Mouse (Mus musculus) c-Kit-positive CD71-positive TER-119-negative erythroid progenitor cells, embryonic 14.5 days (primary cell): ENCODE results near the gene Gm11168.
A peak's percentile ranks its signal among the peaks of the same experiment; 100 is the strongest.
"Not testable (repeated sequence)": the region's sequence is repeated elsewhere in the genome, so short reads cannot be mapped to it uniquely, and the experiment has no call there.

Experiments used
- DNase-seq: peaks from one replicate; pipeline ENCODE4 v3.0.0-alpha.2; 2013; ENCODE audit warnings: low read depth

The Gm11168 gene

DNA sequence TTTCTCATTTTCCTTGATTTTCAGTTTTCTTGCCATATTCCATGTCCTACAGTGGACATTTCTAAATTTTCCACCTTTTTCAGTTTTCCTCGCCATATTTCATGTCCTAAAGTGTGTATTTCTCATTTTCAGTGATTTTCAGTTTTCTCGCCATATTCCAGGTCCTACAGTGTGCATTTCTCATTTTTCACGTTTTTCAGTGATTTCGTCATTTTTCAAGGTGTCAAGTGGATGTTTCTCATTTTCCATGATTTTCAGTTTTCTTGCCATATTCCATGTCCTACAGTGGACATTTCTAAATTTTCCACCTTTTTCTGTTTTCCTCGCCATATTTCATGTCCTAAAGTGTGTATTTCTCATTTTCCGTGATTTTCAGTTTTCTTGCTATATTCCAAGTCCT lies 22.5 kb downstream of the Gm11168 start:
- DNase-seq, result not testable (repeated sequence)

DNA sequence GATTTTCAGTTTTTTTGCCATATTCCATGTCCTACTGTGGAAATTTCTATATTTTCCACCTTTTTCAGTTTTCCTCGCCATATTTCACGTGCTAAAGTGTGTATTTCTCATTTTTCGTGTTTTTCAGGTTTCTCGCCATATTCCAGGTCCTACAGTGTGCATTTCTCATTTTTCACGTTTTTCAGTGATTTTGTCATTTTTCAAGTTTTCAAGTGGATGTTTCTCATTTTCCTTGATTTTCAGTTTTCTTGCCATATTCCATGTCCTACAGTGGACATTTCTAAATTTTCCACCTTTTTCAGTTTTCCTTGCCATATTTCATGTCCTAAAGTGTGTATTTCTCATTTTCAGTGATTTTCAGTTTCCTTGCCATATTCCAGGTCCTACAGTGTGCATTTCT lies 23.0 kb downstream of the Gm11168 start:
- DNase-seq, result not testable (repeated sequence)

DNA sequence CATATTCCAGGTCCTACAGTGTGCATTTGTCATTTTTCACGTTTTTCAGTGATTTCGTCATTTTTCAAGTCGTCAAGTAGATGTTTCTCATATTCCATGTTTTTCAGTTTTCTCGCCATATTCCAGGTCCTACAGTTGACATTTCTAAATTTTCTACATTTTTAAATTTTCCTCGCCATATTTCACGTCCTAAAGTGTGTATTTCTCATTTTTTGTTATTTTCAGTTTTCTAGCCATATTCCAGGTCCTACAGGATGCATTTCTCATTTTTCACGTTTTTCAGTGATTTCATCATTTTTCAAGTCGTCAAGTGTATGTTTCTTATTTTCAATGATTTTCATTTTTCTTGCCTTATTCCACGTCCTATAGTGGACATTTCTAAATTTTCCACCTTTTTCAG lies 23.6 kb downstream of the Gm11168 start:
- not testable (repeated sequence) for DNase-seq

DNA sequence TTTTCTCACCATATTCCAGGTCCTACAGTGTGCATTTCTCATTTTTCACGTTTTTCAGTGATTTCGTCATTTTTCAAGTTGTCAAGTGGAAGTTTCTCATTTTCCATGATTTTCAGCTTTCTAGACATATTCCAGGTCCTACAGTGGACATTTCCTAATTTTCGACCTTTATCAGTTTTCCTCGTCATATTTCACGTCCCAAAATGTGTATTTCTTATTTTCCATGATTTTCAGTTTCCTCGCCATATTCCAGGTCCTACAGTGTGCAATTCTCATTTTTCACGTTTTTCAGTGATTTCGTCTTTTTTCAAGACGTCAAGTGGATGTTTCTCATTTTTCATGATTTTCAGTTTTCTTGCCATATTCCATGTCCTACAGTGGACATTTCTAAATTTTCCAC lies 24.1 kb downstream of the Gm11168 start:
- DNase-seq, result not testable (repeated sequence)

DNA sequence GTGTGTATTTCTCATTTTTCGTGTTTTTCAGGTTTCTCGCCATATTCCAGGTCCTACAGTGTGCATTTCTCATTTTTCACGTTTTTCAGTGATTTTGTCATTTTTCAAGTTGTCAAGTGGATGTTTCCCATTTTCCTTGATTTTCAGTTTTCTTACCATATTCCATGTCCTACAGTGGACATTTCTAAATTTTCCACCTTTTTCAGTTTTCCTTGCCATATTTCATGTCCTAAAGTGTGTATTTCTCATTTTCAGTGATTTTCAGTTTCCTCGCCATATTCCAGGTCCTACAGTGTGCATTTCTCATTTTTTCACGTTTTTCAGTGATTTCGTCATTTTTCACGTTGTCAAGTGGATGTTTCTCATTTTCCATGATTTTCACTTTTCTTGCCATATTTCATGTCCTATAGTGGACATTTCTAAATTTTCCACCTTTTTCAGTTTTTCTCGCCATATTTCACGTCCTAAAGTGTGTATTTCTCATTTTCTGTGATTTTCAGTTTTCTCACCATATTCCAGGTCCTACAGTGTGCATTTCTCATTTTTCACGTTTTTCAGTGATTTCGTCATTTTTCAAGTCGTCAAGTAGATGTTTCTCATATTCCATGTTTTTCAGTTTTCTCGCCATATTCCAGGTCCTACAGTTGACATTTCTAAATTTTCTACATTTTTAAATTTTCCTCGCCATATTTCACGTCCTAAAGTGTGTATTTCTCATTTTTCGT lies 26.3 kb downstream of the Gm11168 start:
- not testable (repeated sequence) for DNase-seq

DNA sequence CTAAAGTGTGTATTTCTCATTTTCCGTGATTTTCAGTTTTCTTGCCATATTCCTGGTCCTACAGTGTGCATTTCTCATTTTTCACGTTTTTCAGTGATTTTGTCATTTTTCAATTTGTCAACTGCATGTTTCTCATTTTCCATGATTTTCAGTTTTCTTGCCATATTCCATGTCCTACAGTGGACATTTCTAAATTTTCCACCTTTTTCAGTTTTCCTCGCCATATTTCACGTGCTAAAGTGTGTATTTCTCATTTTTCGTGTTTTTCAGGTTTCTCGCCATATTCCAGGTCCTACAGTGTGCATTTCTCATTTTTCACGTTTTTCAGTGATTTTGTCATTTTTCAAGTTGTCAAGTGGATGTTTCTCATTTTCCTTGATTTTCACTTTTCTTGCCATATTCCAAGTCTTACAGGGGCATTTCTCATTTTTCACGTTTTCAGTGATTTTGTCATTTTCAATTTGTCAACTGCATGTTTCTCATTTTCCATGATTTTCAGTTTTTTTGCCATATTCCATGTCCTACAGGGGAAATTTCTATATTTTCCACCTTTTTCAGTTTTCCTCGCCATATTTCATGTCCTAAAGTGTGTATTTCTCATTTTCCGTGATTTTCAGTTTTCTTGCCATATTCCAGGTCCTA lies 27.7 kb downstream of the Gm11168 start:
- peak; percentile 87 for DNase-seq

DNA sequence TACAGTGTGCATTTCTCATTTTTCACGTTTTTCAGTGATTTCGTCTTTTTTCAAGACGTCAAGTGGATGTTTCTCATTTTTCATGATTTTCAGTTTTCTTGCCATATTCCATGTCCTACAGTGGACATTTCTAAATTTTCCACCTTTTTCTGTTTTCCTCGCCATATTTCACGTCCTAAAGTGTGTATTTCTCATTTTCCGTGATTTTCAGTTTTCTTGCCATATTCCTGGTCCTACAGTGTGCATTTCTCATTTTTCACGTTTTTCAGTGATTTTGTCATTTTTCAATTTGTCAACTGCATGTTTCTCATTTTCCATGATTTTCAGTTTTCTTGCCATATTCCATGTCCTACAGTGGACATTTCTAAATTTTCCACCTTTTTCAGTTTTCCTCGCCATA lies 31.2 kb downstream of the Gm11168 start, which contains the start of gene Gm17535:
Gene Gm17535 (plus strand): TSS at position 301 of the 400 bp plus-strand sequence.
- DNase-seq, result not testable (repeated sequence)

DNA sequence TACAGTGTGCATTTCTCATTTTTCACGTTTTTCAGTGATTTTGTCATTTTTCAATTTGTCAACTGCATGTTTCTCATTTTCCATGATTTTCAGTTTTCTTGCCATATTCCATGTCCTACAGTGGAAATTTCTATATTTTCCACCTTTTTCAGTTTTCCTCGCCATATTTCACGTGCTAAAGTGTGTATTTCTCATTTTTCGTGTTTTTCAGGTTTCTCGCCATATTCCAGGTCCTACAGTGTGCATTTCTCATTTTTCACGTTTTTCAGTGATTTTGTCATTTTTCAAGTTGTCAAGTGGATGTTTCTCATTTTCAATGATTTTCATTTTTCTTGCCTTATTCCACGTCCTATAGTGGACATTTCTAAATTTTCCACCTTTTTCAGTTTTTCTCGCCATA lies 33.4 kb downstream of the Gm11168 start, which contains the start of gene Gm10715:
Gene Gm10715 (plus strand): TSS at position 301 of the 400 bp plus-strand sequence.
- DNase-seq, result not testable (repeated sequence)

DNA sequence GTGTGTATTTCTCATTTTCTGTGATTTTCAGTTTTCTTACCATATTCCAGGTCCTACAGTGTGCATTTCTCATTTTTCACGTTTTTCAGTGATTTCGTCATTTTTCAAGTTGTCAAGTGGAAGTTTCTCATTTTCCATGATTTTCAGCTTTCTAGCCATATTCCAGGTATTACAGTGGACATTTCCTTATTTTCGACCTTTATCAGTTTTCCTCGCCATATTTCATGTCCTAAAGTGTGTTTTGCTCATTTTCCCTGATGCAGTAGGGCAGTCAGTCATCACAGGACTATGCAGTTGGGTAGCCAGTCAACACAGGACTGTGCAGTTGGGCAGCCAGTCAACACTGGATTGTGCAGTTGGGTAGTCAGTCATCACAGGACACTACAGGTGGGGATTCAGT lies 35.0 kb downstream of the Gm11168 start:
- DNase-seq, result not testable (repeated sequence)
